Mouse (Mus musculus) G1E (cell line): ENCODE results near the gene Eci1. TPM values are rescaled to one million over a fixed set of nuclear protein-coding genes. Genes with fewer than 3 reads are reported as not detected.
A peak's percentile ranks its signal among the peaks of the same experiment; 100 is the strongest.

Experiments
- ATAC-seq: 2 replicates; pipeline ENCODE4 v1.8.0; 2016; ENCODE audit warnings: mild to moderate bottlenecking; ENCODE audit not compliant: insufficient number of reproducible peaks, poor library complexity, low FRiP score, severe bottlenecking; ENCODE audit errors: extremely low read depth
- DNase-seq: peaks from one replicate; pipeline ENCODE4 v3.0.0; 2012; ENCODE audit warnings: low spot score
- H3K27me3 ChIP-seq: 2 replicates; pipeline ENCODE4 v1.6.1; 2012; ENCODE audit warnings: mild to moderate bottlenecking, low read length, inconsistent platforms; ENCODE audit not compliant: insufficient read depth
- H3K36me3 ChIP-seq: replicated peaks from 2 replicates; pipeline ENCODE3; 2012; ENCODE audit warnings: mild to moderate bottlenecking, inconsistent platforms
- H3K4me1 ChIP-seq: 2 replicates; pipeline ENCODE4 v1.6.1; 2012; ENCODE audit warnings: low read depth, low read length, inconsistent platforms, mixed read lengths; ENCODE audit not compliant: insufficient read depth
- H3K4me3 ChIP-seq: 2 replicates; pipeline ENCODE4 v1.5.1; 2012; ENCODE audit warnings: low read depth, mild to moderate bottlenecking, inconsistent platforms, low read length, moderate library complexity, mixed read lengths
- H3K9me3 ChIP-seq: replicated peaks from 2 replicates; pipeline ENCODE4 v1.6.1; 2012; ENCODE audit warnings: inconsistent platforms
- CTCF ChIP-seq: IDR thresholded peaks from 2 replicates; pipeline ENCODE4 v1.5.1; 2012; ENCODE audit warnings: low read depth, low read length, inconsistent platforms, mixed read lengths
- GATA1 ChIP-seq: IDR thresholded peaks from 2 replicates; pipeline ENCODE4 v1.6.1; 2012; ENCODE audit warnings: borderline replicate concordance, low read length, inconsistent platforms, mixed read lengths
- GATA2 ChIP-seq: IDR thresholded peaks from 2 replicates; pipeline ENCODE4 v1.6.1; 2012; ENCODE audit warnings: low read depth, low read length, inconsistent platforms, borderline replicate concordance
- POLR2AphosphoS5 ChIP-seq: IDR thresholded peaks from 2 replicates; pipeline ENCODE4 v1.6.1; 2012; ENCODE audit warnings: low read depth, low read length, inconsistent platforms; ENCODE audit not compliant: insufficient replicate concordance
- TAL1 ChIP-seq: conservative IDR thresholded peaks from 2 replicates; pipeline ENCODE4 v1.6.1; 2012; ENCODE audit warnings: low read depth, low read length, inconsistent platforms, mixed read lengths
- polyA plus RNA-seq: library from polyadenylated mRNA; stranded (reverse); fragments of >175 nt; gene quantifications from 2 replicates; pipeline ENCODE4 v1.2.3, GENCODE M21; 2012
- total RNA-seq, 2 experiments: library from RNA; stranded (forward) in 1 of 2; stranded (reverse) in 1 of 2; fragments of 200-1000 nt in 1 of 2; fragments of >200 nt in 1 of 2; fragmentation: Nextera tagmentation in 1 of 2; gene quantifications; 2 replicates each; pipeline ENCODE4 v1.2.3; 2014 to 2017

Eci1 gene
- total and polyA plus RNA-seq, 3 experiments: 39.4 to 53.1 (median 40.9) TPM

- H3K4me1 ChIP-seq: peaks cover 5% of the 10 kb centered on the region; the same call in 1 of the 2 replicates
- DNase-seq (no peak), ATAC-seq (no peak)
- no peaks in the 10 kb centered on the region for H3K27me3 ChIP-seq
- H3K36me3 ChIP-seq: peaks cover 90% of the 10 kb centered on the region
- H3K9me3 ChIP-seq: no peaks in the 10 kb centered on the region
- H3K4me3 ChIP-seq: no peak overlapping the region
- no peak for TF ChIP-seq POLR2AphosphoS5
- no peak for TF ChIP-seq GATA2
- no peak for TF ChIP-seq GATA1
- TF ChIP-seq CTCF: no peak
- TF ChIP-seq TAL1: no peak
These were observed 32.9 kb upstream of the Eci1 start for GRCm38 (mm10) chr17:24393527-24393926.

- TF ChIP-seq POLR2AphosphoS5: no peak
- TF ChIP-seq CTCF: no peak
- no peak for TF ChIP-seq GATA2
- no peak for TF ChIP-seq GATA1
- TF ChIP-seq TAL1: no peak
These were observed 32.0 kb upstream of the Eci1 start for GRCm38 (mm10) chr17:24394456-24394855.

GRCm38 (mm10) chr17:24402371-24402770, 24.1 kb upstream of the Eci1 start:
- no peaks in the 10 kb centered on the region for H3K9me3 ChIP-seq
- ATAC-seq: no peak
- no peak overlapping the region for H3K4me3 ChIP-seq
- peaks cover 90% of the 10 kb centered on the region for H3K36me3 ChIP-seq
- TF ChIP-seq GATA2 (no peak), TAL1 (no peak), POLR2AphosphoS5 (no peak), CTCF (no peak), GATA1 (no peak)
- no peak for DNase-seq
- H3K27me3 ChIP-seq: no peaks in the 10 kb centered on the region
- 0 out of 2 replicates have a peak, but pooled peaks cover under 1% of the 10 kb centered on the region for H3K4me1 ChIP-seq

More at GRCm38 (mm10) chr17:24394456-24394855, 32.0 kb upstream of the Eci1 start:
- no peak for ATAC-seq
- no peak for DNase-seq
- H3K4me1 ChIP-seq: peaks cover 5% of the 10 kb centered on the region; the same call in 1 of the 2 replicates
- no peaks in the 10 kb centered on the region for H3K9me3 ChIP-seq
- peaks cover 90% of the 10 kb centered on the region for H3K36me3 ChIP-seq
- no peak overlapping the region for H3K4me3 ChIP-seq
- H3K27me3 ChIP-seq: no peaks in the 10 kb centered on the region

- no peak for DNase-seq
- H3K9me3 ChIP-seq: no peaks in the 10 kb centered on the region
- no peak overlapping the region for H3K4me3 ChIP-seq
- no peaks in the 10 kb centered on the region; the same call in 1 of the 2 replicates for H3K4me1 ChIP-seq
- no peaks in the 10 kb centered on the region for H3K27me3 ChIP-seq
- TF ChIP-seq POLR2AphosphoS5 (no peak), CTCF (no peak), TAL1 (no peak), GATA1 (no peak), GATA2 (no peak)
- H3K36me3 ChIP-seq: peaks cover 87% of the 10 kb centered on the region
- ATAC-seq: no peak
These were observed 19.2 kb upstream of the Eci1 start for GRCm38 (mm10) chr17:24407116-24407803.

GRCm38 (mm10) chr17:24413557-24414211, 12.8 kb upstream of the Eci1 start:
- H3K4me3 ChIP-seq: peak overlapping the region; percentile 87
- DNase-seq (no peak), ATAC-seq (no peak)
- TF ChIP-seq TAL1 (no peak), GATA1 (no peak), GATA2 (no peak), POLR2AphosphoS5 (no peak)
- peaks cover 71% of the 10 kb centered on the region for H3K36me3 ChIP-seq
- no peaks in the 10 kb centered on the region for H3K27me3 ChIP-seq
- H3K4me1 ChIP-seq: peaks cover 35% of the 10 kb centered on the region
- no peaks in the 10 kb centered on the region for H3K9me3 ChIP-seq

- no peaks in the 10 kb centered on the region for H3K9me3 ChIP-seq
- H3K36me3 ChIP-seq: peaks cover 71% of the 10 kb centered on the region
- DNase-seq (peak; percentile 85), ATAC-seq (peak; percentile 81)
- H3K4me3 ChIP-seq: peak within 1 kb of the TSS; percentile 87
- TF ChIP-seq GATA2 (no peak), GATA1 (no peak), POLR2AphosphoS5 (no peak), CTCF (no peak), TAL1 (no peak)
- no peaks in the 10 kb centered on the region for H3K27me3 ChIP-seq
- peaks cover 39% of the 10 kb centered on the region for H3K4me1 ChIP-seq
These were observed 12.0 kb upstream of the Eci1 start, which contains the start of gene Rnps1 for GRCm38 (mm10) chr17:24414230-24414976. TSS of gene Rnps1 (plus strand) at chr17:24414565.
